ENCODE assay signal across 8 mouse cellular contexts in the genomic region with DNA sequence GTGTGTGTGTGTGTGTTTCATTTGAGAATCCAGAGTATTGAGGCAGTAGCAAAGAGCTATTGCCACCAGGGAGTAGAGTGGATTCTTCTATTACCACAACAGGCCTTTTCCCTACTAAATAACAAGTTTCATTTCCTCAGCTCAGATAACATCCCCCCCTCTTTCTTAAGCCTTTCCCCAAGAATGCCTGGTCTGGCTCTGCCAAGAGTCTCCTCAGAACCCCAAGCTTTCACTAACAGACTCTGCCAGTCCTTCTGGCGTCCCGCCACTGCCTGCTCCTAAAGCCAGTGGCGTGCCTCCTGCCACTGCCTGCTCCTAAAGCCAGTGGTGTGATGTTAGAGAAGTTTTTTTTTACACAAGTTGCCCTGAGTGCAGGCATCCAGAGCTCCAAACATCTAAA.
DNase-seq lines count a peak whose midpoint lies in the region; ATAC-seq lines count a peak whose summit lies in the region.

No protein-coding gene starts in this region.

- DNase-seq in frontal cortex, postnatal 10 days (ENCODE audit: low spot score in 2 of 2): peak; percentile 12 to 28
- DNase-seq in right cerebral cortex, adult 18-20 months: peak; percentile 20
- DNase-seq in right cerebral cortex, postnatal 36 days (ENCODE audit: low spot score in 2 of 2): no peak
- peak; percentile 24 for DNase-seq in kidney, adult 9 months
- DNase-seq in yolk sac, embryonic 10.5 days (ENCODE audit: low spot score): peak; percentile 15
- no peak for DNase-seq in spleen, adult 18-20 months
- DNase-seq in urinary bladder, adult 2 months (ENCODE audit: low spot score): no peak

- no peak for ATAC-seq in frontal cortex, adult (ENCODE audit: low TSS enrichment)

Comparison
In these comparisons a context has a peak if more than half of its experiments do, and no peak if none do; other contexts are left out.
1. DNase-seq: peak in frontal cortex, postnatal 10 days (2 of 2), right cerebral cortex, adult 18-20 months (single experiment), kidney, adult 9 months (single experiment) and yolk sac, embryonic 10.5 days (single experiment); none in right cerebral cortex, postnatal 36 days (0 of 2), spleen, adult 18-20 months (0 of 2) and urinary bladder, adult 2 months (single experiment).